Mouse (Mus musculus): ENCODE data around the gene Klf15.

The Klf15 gene

DNA sequence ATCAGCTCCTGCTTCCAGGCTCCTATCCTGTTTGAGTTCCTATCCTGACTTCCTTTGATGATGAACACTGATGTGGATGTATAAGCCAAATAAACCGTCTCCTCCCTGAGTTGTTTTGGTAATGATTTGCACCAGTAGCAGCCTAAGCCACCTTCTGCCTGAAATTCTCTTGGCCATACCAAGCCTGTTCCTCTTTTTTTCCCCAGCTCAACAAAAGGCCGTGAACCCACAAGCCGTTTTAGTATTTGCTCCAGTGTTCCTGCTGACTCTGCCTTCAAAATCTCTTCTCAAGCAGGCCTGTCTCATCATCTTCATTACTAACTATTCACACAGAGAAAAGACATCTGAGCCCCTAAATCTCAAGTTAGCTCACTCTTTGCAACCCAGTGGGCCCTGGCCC, 31.8 kb downstream of the Klf15 start:
- no peak for DNase-seq (ENCODE audit: inconsistent ontology term)

DNA sequence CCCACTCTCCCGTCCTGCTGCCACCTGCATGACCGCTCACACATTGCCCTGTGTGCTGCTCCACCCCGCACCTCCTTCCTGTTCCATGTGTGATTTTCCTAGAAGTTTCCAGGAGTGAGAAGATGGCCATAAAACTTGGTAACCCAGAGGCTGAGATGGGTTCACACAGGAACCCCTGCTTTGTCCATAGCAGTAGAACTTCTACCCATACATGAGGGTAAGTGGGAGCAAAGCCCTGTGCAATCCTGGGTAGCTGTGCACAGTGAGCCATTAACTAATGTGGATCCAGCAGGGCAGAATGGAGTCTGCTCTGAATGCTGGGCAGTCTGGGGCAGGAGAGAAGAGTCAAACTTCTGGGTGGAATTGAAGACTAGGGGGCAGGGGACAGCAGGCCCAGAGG, 32.2 kb downstream of the Klf15 start:
- DNase-seq (ENCODE audit: inconsistent ontology term), result no peak

DNA sequence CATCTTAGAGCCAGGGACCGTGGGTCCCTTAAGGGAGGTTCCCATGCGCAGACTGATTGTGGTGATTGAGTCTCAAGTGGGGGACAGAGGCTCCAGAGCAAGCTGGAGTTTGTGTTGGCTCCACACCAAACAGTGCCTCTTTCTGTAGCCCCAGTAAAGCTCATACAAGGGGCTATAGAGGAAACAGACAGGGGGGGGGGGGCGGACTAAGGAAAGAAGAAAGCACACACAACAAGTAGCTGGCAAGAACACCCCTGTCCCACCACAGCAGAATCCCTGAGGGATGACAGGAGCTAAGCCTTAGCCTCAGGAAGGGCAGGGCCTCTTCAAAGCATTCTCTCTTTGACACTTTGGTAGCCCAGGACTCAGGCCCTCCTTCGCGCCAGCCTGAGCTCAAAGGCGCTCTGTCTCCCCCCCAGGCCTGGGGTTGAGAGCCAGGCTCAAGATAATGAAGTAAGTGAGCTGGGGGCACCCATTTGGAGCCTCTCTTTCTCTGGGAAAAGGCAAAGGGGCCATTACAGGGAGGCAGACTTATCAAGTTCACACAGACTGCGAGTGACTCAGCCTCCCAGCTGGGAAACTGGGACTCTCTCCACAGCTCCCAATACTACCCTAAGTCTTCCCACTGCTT, 33.0 kb downstream of the Klf15 start:
- DNase-seq (ENCODE audit: inconsistent ontology term), result peak; percentile 58

DNA sequence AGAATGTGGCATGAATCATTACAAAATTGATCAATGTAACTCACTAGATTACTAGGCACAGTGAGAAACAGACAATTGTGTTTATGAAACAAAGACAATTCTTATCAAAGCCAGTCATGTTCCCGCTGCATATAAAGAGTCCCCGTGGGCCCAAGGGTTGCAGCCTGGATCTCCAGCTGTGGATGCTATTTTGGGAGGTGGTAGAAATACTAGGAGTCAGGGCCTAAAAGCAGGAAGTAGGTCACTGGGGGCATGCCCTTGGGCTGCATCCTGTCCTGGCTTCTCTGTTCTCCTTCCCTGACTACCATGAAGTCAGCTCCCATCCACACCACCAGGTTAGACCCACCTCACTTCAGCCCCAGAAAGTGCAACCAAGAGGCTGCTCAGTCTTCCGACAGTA, 33.8 kb downstream of the Klf15 start:
- DNase-seq (ENCODE audit: inconsistent ontology term), result no peak

DNA sequence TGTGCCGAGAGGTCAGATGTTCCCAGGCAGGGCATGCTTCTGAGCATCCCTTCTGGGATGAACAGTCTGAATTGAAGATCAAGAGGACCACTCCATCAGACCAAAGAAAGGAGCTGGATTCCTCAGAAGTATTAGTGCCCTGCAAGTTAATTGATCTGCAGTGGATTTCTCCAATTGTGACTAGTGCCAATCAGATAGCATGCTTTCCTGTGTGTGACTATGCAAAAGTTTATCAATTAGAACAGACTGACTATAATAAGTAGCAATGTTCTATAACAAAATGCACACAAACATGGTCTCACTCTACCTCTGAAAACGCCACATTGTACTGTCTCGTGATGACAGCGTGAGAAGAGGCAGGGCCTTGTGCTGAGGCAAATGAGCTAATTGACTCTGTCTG, 37.1 kb downstream of the Klf15 start:
- peak; percentile 17 for DNase-seq (ENCODE audit: inconsistent ontology term)

DNA sequence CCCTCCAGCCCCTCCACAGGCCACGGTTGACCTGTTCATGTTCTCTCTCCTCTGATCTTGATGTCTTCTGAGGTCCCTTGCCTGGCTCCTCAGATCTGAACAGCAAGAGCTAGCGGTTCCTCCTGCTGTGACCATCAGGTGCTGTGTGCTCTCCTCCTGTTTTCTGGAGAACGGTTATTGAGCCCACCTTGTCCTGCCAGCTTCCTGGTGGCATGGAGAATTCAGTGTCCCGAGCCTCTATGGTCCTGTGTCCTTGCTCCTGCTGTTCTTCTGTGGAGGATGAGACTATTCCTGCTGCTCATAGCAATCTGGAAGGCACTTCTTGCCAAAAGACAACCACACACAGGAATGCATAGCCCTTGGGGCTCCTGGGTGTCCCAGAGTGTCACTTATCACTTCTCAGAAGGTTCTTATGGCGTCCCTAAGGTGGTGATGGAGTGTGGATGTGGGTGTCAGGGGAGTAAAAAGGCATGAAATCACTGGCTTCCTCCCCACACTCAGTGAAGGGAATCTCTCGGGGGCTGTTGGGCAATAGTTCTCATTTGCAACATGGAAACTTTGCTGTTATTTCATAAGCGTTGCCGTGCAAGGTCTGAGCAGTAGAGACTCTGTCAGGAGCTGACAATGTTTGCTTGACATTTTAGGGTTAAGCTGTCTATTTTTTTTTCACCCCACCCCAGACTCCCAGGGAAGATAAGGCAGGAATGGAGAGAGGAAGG, 39.0 kb downstream of the Klf15 start:
- DNase-seq (ENCODE audit: inconsistent ontology term), result no peak

DNA sequence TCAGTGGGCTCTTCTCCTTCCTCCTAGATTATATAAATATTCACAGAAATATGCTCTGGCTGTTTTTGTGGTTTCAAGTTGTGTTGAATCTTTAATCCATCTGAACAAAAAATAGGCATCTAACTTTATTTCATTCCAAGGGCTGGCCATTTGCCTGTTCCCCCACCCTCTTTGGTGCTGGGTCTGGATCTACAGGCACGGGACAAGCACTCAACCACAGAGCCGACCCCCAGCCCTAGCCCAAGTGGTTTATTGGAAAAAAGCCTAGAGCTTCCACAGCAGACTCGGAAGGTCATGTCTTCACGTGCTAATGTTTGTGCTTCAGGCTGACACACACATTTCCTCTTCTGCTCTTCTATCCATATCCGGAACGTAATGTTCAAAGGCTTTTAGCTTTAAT, 43.5 kb downstream of the Klf15 start:
- no peak for DNase-seq (ENCODE audit: inconsistent ontology term)

DNA sequence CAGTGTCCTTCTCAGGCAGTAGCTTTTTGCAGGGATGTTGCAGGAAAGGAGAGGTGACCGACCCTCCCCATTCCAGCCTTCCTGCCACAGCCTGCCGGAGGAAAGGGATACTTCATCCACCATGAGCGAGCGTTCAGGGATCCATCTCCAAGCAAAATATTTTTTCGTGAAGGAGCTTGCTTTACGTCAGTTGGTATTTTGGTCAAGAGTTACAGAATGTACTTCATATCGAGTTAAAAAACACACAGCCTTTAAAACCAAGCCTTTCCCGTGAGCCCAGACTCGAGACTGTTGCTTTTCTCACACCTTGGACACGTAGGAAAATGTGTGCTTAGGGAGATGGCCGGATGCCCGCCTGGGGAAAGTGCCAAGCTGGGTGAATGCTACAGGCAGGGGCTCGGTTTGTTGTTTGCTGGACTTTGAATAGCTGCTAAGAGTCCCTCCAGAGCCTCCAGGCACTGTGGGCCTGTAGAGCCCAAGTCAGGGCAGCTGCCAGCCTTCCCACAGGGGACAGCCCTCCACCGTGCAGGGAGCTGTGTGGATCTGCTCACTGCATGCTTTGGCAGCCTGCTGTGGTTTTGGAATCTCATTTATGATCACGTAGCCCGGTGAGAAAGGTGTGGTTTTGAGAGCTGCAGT, 44.4 kb downstream of the Klf15 start:
- peak; percentile 97 for DNase-seq (ENCODE audit: inconsistent ontology term)

DNA sequence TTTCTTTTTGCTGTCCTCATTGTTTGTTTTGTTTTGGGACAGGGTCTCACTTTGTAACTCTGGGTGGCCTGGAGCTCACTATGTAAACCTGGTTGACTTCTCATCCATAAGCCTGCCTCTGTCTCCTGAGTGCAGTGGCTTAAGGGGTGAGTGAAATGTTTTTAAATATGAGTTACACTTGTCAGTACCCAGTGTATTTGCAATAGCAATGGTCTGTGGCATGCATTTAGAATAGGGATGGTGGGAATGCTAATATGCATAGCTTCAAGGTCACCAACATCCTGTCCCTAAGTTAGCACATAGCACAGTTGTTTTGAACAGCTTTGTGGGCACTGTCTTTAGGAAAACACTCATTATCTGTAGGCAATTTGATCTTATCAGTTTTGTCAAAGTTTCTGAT, 45.1 kb downstream of the Klf15 start:
- DNase-seq (ENCODE audit: inconsistent ontology term), result no peak

DNA sequence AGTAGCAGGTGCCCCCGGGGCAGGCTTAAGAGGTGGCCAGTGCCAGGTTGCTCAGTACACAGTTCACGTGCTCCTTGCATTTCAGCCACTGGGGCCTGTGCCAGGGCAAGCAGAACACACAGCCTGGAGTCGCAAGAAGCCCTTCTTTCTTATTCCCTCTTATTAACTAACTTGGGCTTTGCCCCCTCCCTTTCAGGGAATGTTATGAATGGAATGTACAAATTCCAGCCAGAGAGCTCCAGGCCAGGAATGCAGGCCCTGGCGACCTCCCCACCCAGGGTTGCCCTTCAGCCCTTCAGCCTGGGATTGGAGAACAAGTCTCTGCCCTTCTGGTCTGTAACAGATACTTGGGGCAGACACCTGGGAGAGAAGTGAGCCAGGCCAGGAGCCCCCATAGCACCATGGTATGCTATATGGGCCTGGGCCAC, 45.8 kb downstream of the Klf15 start:
- peak; percentile 92 for DNase-seq (ENCODE audit: inconsistent ontology term)

DNA sequence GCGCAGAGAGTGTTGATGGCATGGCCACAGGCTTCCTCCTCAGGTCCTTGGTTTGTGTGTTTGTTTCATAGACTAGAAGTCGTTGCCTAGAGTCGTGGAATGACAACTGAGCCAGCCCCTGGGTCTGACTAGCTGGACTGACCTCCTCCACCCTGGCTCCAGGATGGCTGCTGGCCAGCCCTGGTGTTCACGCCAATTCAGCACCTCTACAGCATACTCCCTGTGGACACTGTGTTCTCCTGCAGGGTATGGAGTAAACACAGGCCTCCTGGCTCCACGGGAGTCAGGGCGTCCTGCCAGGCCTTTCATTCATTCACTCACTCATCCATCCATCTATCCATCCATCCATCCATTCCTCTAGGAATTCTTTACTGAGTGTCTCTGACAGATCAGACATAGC, 46.7 kb downstream of the Klf15 start:
- peak; percentile 74 for DNase-seq (ENCODE audit: inconsistent ontology term)

DNA sequence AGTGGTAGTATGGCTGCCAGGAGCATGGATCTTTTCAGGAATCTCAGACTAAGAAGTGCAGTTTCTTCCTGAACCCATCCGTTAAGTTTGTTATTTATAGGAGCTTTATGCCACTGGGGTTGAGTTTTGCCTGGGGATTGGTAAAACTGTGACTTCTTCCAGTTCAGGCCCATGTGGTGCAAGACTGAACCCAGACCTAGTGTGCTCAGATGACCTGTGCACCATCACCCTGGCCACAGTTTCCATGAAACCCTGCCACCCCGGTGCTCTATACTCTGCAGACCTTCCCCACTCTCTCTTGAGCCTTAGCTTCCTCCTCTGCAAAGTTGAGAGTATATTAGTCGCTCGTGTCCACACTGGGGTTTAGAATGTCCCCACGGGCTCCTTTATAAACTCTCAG, 50.0 kb downstream of the Klf15 start:
- DNase-seq (ENCODE audit: inconsistent ontology term), result no peak

DNA sequence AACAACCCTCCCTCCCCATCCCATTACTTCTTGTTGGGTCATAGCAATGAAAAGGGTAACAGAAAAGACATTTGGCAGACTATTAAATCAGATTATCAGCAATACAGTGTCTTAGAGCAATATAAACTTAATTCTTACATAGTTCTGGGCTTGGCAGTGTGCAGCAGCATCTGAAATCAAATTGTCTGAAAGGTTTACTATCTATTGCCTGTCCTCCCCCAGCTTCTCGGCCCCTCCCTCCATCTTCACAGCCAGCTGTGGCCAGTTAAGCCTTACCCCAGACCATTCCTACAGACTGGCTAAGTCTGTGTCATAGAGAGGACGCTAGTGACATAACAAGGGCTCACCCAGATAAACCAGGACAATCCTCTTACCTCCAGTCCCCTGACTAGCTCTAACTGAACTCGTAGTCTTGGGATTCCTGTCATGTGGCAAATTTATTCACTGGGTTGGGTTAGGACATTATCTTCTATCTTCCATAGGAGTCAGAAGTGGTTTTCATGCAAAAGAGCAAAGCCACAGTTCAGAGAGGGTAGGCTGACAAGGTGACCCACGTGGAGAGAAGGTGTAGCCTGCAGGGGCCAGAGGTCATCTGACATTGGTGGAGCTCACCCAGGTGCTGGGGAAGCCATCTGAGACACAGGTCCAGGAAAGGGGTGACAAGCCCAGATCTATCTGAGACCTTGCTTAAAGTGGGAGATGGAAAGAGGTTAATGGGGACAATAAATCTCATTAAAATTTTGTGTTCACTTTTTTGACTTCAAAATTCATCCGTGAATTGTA, 50.9 kb downstream of the Klf15 start:
- no peak for DNase-seq (ENCODE audit: inconsistent ontology term)

DNA sequence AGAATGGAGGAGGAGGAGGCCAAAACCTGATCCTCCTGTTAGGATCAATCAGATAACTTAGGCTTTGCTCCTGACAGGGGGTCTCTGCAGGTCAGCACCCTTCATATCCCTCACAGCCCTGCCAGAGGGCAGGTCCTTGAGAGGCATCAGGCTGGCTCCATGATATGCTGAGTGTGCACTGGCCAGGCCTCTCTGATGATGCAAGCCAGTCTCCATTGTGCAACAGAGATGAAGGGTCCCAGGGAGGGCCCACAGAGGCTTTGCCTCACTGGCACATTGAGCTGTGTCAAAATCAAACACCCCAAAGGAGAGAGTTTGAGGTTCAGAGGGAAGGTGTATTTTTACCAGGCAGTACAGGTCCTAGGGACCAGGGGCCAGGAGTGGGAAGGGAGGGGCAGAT, 52.0 kb downstream of the Klf15 start:
- DNase-seq (ENCODE audit: inconsistent ontology term), result no peak

DNA sequence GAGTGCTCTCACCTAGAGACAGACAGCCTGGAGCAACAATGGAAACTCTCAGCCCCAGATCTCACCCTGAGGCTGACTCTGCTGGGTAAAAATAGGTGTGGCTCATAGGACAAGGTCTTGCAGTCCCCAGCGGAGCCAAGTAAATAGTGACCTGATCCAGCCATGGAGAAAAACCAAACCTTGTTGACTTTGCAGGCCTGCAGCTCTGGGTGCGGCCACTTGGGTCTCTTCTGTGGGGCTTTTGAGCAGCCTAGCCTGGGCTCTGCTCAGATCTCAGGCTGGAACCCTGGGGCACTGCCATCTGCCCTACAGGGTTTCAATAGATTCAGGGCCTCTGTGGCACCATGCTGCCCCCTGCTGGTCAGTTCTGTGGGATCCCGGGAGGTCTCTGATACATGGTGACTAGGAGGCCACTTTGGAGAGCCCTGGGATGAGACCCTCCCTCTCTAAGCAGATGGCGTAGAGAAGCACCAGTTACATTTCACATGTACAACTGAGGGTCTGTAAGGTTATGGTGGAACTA, 52.6 kb downstream of the Klf15 start:
- peak; percentile 78 for DNase-seq (ENCODE audit: inconsistent ontology term)

DNA sequence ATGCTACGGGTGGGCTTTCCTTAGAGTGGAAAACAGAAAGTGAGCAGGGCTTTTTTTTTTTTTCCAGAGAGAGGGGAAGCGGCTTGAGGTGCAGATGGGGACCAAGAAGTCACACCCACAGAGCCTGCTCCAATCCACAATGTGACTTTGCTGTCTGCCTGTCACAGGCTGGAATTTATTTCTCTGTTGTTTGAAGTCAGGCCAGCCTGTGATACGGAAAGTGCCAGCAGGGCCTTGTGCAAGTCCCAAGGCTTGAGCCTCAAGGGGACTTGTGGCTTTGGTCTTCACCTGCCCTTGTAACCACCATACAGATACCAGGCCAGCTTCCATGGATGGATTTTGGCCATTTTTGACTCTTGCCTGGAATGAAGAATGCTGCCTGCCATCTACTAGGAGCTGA, 56.5 kb downstream of the Klf15 start:
- DNase-seq (ENCODE audit: inconsistent ontology term), result no peak

DNA sequence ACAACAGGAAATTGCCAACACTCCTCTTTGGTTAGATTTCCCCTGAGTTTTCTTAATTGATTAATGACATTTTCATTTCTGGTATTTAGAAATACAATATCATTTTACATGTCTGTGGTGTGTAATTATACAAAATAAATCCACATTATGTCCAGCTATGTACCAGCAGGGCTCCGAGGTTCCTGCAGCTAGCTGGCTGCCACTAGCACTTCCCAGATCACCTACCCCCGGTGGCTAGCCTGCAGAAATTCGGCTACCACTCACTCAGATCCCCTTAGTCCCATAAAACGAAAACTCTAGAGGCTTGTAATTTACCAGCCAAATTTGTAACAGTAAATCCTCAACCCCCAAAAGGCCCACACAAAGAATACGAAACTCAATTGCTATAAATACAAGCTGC, 57.0 kb downstream of the Klf15 start:
- no peak for DNase-seq (ENCODE audit: inconsistent ontology term)
